Mouse (Mus musculus) inflammation-experienced regulatory T-cells (primary cell): ENCODE measurements around the gene Wiz. TPM values are rescaled to one million over a fixed set of nuclear protein-coding genes. Genes with fewer than 3 reads are reported as not detected.

Source experiments
- polyA plus RNA-seq, 2 experiments: library from polyadenylated mRNA; unstranded; fragments of 100-300 nt; shearing (Covaris generic); gene quantifications; one replicate each; pipeline ENCODE4 v1.2.1; 2017

Wiz gene
- 10 to 100 TPM; 27.1 to 33.8 TPM for polyA plus RNA-seq

GRCm38 (mm10) chr17:32389101-32389659 is at the start of gene Wiz:
TSS of gene Wiz (minus strand) at chr17:32389439.

DNA sequence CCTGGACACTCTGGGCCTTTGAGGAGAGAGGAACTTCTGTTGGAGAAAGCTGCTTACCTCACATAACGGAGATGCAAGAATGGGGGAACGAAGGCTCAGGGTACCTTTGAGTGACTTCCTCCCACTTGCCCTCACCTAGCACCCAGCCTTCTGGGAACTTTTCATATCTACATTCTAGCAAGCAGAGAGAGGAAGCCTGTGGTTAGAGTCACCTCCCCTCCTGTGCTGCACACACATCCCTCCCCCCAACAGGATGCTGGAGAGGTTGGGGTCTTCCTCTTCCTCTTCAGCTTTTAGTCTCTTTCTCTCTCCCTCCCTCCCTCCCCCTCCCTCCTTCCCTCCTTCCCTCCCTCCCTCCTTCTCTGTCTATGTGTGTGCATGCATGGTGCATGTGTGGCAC is 34.8 kb upstream of the Wiz start, which contains the start of gene Pglyrp2:
Gene Pglyrp2, minus strand, starts transcription at position 134 of the 400 bp plus-strand sequence.

GRCm38 (mm10) chr17:32403417-32403816 is 14.2 kb upstream of the Wiz start, which contains the start of gene Rasal3:
TSS of gene Rasal3 (minus strand) at chr17:32403583.

DNA sequence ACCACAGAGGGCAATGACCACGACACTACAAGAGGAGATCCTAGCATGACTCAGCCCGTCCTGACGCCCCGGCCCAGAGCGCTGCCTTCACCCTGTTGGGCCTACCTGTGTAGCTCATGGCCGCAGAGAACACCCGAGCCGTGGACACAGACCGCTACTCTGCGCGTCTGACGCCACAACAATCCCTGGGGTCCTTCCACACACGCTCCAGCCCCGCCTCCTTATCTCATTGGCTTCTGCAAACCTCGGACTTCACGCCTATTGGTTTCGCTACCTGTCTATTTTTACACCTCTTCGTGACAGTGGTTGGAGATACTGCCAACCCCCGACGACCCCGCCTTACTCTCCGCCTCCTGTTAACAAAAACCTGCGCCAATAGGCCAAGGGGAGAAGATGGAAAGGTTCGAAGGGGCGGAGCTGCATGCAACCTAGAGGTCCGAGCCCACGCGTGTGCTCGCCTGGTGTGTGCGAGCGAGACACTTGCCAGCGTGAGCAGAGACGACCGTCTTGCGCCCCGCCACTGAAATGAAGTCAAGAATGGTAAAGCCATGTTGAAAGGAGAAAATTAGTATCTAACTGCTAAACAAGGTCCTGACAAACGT is 38.8 kb downstream of the Wiz start, which contains the start of gene Akap8l:
Gene Akap8l, minus strand, starts transcription at position 226 of the 602 bp plus-strand sequence.

DNA sequence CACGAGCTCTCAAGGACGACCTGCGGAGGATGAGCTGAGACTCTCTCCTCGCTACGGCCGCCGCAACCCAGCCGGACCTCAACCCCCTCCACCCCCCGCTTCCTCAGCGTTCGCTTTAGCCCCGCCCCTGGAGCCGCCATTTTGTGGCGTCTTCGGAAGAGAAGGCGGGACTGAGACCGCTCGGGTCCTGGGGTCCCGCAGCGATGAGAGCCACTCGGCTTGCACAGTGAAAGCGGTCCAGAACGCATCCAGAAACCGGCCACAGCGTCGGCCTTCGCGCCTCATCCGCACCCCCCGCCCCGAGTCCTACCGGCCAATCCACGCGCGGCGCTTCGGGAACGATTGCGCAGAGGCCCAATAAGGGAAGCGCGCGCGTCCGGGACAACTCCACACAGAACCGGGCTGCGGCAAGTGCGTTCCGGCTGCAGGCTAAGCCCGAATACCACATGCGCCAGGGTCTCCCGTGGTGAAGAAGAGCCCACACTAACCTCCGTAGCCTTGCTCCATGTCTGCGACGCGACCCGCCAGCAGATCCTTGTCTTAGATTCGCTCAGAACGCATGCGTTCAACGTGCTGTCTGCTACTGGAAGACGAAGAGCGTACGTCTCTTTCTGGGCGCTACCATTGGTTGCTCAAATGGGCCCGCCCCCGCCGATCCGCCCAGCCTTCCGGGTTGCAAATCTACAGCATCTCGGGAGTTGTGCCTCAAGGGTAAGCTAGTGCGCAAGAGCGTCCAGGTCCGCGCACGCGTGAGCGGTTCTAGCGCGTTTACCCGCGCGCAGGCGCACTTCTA is 68.4 kb downstream of the Wiz start, which contains the start of gene Akap8:
Gene Akap8, minus strand, starts transcription at position 642 of the 793 bp plus-strand sequence.

Other genes with a start within 250 kb of the Wiz start
- under 1 TPM in 1 of 2 experiments, not detected in 1; 0.38 TPM for gene Notch3, start 222.6 kb downstream of the Wiz start, polyA plus RNA-seq
- gene Ephx3, start 199.9 kb downstream of the Wiz start, polyA plus RNA-seq, result under 1 TPM; 0.17 to 0.93 TPM
- 100 to 1,000 TPM; 189 to 201 TPM for gene Brd4, start 104.7 kb downstream of the Wiz start, polyA plus RNA-seq
- 100 to 1,000 TPM; 208 to 255 TPM for gene Akap8, start 68.2 kb downstream of the Wiz start, polyA plus RNA-seq
- 100 to 1,000 TPM; 283 to 295 TPM for gene Akap8l, start 38.8 kb downstream of the Wiz start, polyA plus RNA-seq
- gene Rasal3, start 14.1 kb upstream of the Wiz start, polyA plus RNA-seq, result 100 to 1,000 TPM; 646 to 988 TPM
- gene Pglyrp2, start 34.7 kb upstream of the Wiz start, polyA plus RNA-seq, result 10 to 100 TPM; 80.6 to 97.0 TPM
- under 1 TPM; 0.51 to 0.61 TPM for gene Cyp4f39, start 63.3 kb upstream of the Wiz start, polyA plus RNA-seq
- gene Cyp4f17, start 116.6 kb upstream of the Wiz start, polyA plus RNA-seq, result 1 to 10 TPM; 2.6 TPM
- gene Cyp4f16, start 147.1 kb upstream of the Wiz start, polyA plus RNA-seq, result 10 to 100 TPM; 14.4 to 33.9 TPM
- 1 to 10 TPM in 1 of 2 experiments, not detected in 1; 2.2 TPM for gene Cyp4f37, start 231.9 kb upstream of the Wiz start, polyA plus RNA-seq